ENCODE assay signal across 11 mouse cellular contexts in genomic region chr8:78237972-78238675, GRCm38 (mm10). TPM values are rescaled to one million over a fixed set of nuclear protein-coding genes. Genes with fewer than 3 reads are reported as not detected.
DNase-seq lines count a peak whose midpoint lies in the region; TF ChIP-seq lines count a peak whose summit lies in the region.
"Had no signal": no experiment of that assay in that cellular context is flagged by ENCODE, and none has a peak within 500 bp of the region (broad histone marks: within the 10 kb centered on the region; RNA-seq: fewer than 3 reads in every experiment).

No protein-coding gene starts in this region.

- no peak overlapping the region for H3K9ac ChIP-seq in ES-E14 (ENCODE audit: insufficient read depth, low read depth, low read length, poor library complexity, severe bottlenecking)
- H3K9ac ChIP-seq: embryonic facial prominence, embryonic 12.5 days had no signal

- in situ Hi-C loops in ES-E14 (cut with MboI; ENCODE audit: low sequenced_read_pairs in 2 of 2, unreplicated experiment in 2 of 2), result loop anchor here in 1 of 2 experiments (25.0 kb wide), 1 partner anchor 224 kb away; no protein-coding TSS in a partner anchor

- TF ChIP-seq CTCF in layer of hippocampus, adult 2 months (conservative IDR thresholded peaks at IDR 0.05), result peak; percentile 95

- no peak overlapping the region for H3K27ac ChIP-seq in ES-E14 (ENCODE audit: insufficient read depth, low read depth, low read length, poor library complexity, severe bottlenecking)
- no peak overlapping the region for H3K27ac ChIP-seq in layer of hippocampus, adult 2 months
- H3K27ac ChIP-seq: embryonic facial prominence, embryonic 12.5 days; macrophage had no signal

- H3K9me3 ChIP-seq in ES-E14 (ENCODE audit: control insufficient read depth, insufficient read depth, low read depth, low read length), result no peaks in the 10 kb centered on the region
- H3K9me3 ChIP-seq: embryonic facial prominence, embryonic 12.5 days had no signal

- peak; percentile 62 to 71 for DNase-seq in cerebellum, postnatal 14 days
- DNase-seq in cerebellum, adult 9-11 months, result no peak
- peak; percentile 13 to 62 for DNase-seq in layer of hippocampus, adult 18-20 months (ENCODE audit: low spot score in 2 of 2)
- DNase-seq in layer of hippocampus, adult 9-11 months, result no peak
- peak; percentile 13 for DNase-seq in ES-E14 (ENCODE audit: low read depth, low spot score)
- peak; percentile 7 to 45 for DNase-seq in layer of hippocampus, adult 2 months (ENCODE audit: low spot score in 2 of 2)
- no peak for DNase-seq in yolk sac, embryonic 10.5 days (ENCODE audit: low spot score)
- DNase-seq in thymus, postnatal 10 days (ENCODE audit: low spot score in 2 of 2), result no peak

- no peaks in the 10 kb centered on the region for H3K36me3 ChIP-seq in ES-E14 (ENCODE audit: control insufficient read depth, insufficient read depth, low read length, poor library complexity, severe bottlenecking)
- H3K36me3 ChIP-seq: embryonic facial prominence, embryonic 12.5 days had no signal

- H3K4me1 ChIP-seq in ES-E14 (ENCODE audit: control insufficient read depth in 2 of 2, insufficient read depth in 2 of 2, low read length in 2 of 2, poor library complexity in 1 of 2), result no peaks in the 10 kb centered on the region
- H3K4me1 ChIP-seq: embryonic facial prominence, embryonic 12.5 days had no signal

- no peak overlapping the region for H3K4me3 ChIP-seq in ES-E14 (ENCODE audit: insufficient read depth in 1 of 2, low read depth in 1 of 2, low read length in 2 of 2, poor library complexity in 1 of 2, severe bottlenecking in 1 of 2)
- no peak overlapping the region for H3K4me3 ChIP-seq in layer of hippocampus, adult 2 months
- H3K4me3 ChIP-seq: embryonic facial prominence, embryonic 12.5 days had no signal

TF ChIP-seq in ES-E14, 5 proteins besides CTCF, POLR2A, EP300 and RAD21:
- TF ChIP-seq ZC3H11A (IDR thresholded peaks at IDR 0.05; ENCODE audit: borderline replicate concordance, low read depth, low read length), result peak; percentile 97
- TF ChIP-seq HCFC1 (IDR thresholded peaks at IDR 0.05; ENCODE audit: borderline replicate concordance, insufficient read depth, low read length), result no peak
TF ChIP-seq in ES-E14: peak in this region for 1.

RNA-seq across cellular contexts. Expression of gene Ttc29, which starts 25.0 kb away (rescaled TPM):
- total RNA-seq in layer of hippocampus, adult 18-20 months (2021), result under 1 TPM in 1 of 2 experiments, not detected in 1; 0.82 TPM
- total RNA-seq in ES-E14 (2012; rRNA removed), result 1.4 and 2.4 TPM in 2 replicates
- total RNA-seq in layer of hippocampus, adult 2 months (2021), result not detected
- total RNA-seq: hematopoietic stem cell, adult 5-6 weeks had no signal

Comparison
In these comparisons a context has a peak if more than half of its experiments do, and no peak if none do; other contexts are left out.
1. DNase-seq: peak in cerebellum, postnatal 14 days (2 of 2), layer of hippocampus, adult 18-20 months (2 of 2), ES-E14 (single experiment) and layer of hippocampus, adult 2 months (2 of 2); none in cerebellum, adult 9-11 months (single experiment), layer of hippocampus, adult 9-11 months (single experiment), yolk sac, embryonic 10.5 days (single experiment) and thymus, postnatal 10 days (0 of 2).